Mouse (Mus musculus): ENCODE results near the gene Dpp3. TPM values are rescaled to one million over a fixed set of nuclear protein-coding genes. Genes with fewer than 3 reads are reported as not detected.
A peak's percentile ranks its signal among the peaks of the same experiment; 100 is the strongest.
"Not testable (repeated sequence)": the region's sequence is repeated elsewhere in the genome, so short reads cannot be mapped to it uniquely, and the experiment has no call there.

Dpp3 gene
- 10 to 100 TPM; 15.6 to 18.2 TPM for total RNA-seq (2021)
- long read RNA-seq, experiment 1, transcript Dpp3-201 (18 exons, 2,683 nt) = major isoform, 5 of 18 reads
- long read RNA-seq, experiment 1, partial matches to known transcripts = 6 of 18 reads
- long read RNA-seq, experiment 1, other reads (novel, unspliced or antisense) = 7 of 18 reads
- long read RNA-seq, experiment 2, transcript Dpp3-201 (18 exons, 2,683 nt) = major isoform, 6 of 12 reads
- long read RNA-seq, experiment 2, partial matches to known transcripts = 4 of 12 reads
- long read RNA-seq, experiment 2, other reads (novel, unspliced or antisense) = 2 of 12 reads

- peak; percentile 99 to 100 for DNase-seq
Observed at GRCm38 (mm10) chr19:4927904-4928531, at the start of gene Dpp3. Gene Dpp3, minus strand, starts transcription at chr19:4928287.

GRCm38 (mm10) chr19:4968236-4968635 is 40.1 kb upstream of the Dpp3 start:
- no peak for DNase-seq

GRCm38 (mm10) chr19:4961928-4962601 is 34.0 kb upstream of the Dpp3 start, which contains the start of gene Mrpl11:
Gene Mrpl11, plus strand, starts transcription at chr19:4962147.
- peak; percentile 93 to 96 for DNase-seq

- DNase-seq = not testable (repeated sequence)
Observed at GRCm38 (mm10) chr19:4948641-4949040, 20.6 kb upstream of the Dpp3 start.

GRCm38 (mm10) chr19:4945540-4945939 is 17.5 kb upstream of the Dpp3 start:
- no peak for DNase-seq

- no peak for DNase-seq
Observed at GRCm38 (mm10) chr19:4943253-4943588, 15.1 kb upstream of the Dpp3 start.

GRCm38 (mm10) chr19:4942551-4943252 is 14.6 kb upstream of the Dpp3 start, which contains the start of gene Peli3:
Gene Peli3, minus strand, starts transcription at chr19:4943127.
- DNase-seq = peak; percentile 86

GRCm38 (mm10) chr19:4937444-4938310 is 9.6 kb upstream of the Dpp3 start:
- DNase-seq = peak in 1 of 2 experiments; percentile 11

GRCm38 (mm10) chr19:4936896-4937295 is 8.8 kb upstream of the Dpp3 start:
- no peak for DNase-seq

- peak; percentile 47 to 49 for DNase-seq
Observed at GRCm38 (mm10) chr19:4928781-4929180, 694 bp upstream of the Dpp3 start.

GRCm38 (mm10) chr19:4925121-4925860 is 2.8 kb downstream of the Dpp3 start:
- DNase-seq = no peak

- no peak for DNase-seq
Observed at GRCm38 (mm10) chr19:4919652-4920051, 8.4 kb downstream of the Dpp3 start.

GRCm38 (mm10) chr19:4916827-4917226 is 11.3 kb downstream of the Dpp3 start:
- DNase-seq = no peak

- no peak for DNase-seq
Observed at GRCm38 (mm10) chr19:4915924-4916603, 12.0 kb downstream of the Dpp3 start.

- no peak for DNase-seq
Observed at GRCm38 (mm10) chr19:4909376-4909775, 18.7 kb downstream of the Dpp3 start.

- DNase-seq = no peak
Observed at GRCm38 (mm10) chr19:4908107-4908506, 20.0 kb downstream of the Dpp3 start.

- DNase-seq = peak; percentile 79 to 87
Observed at GRCm38 (mm10) chr19:4905979-4906794, 21.9 kb downstream of the Dpp3 start, which contains the start of gene Bbs1. Gene Bbs1, minus strand, starts transcription at chr19:4906628.

GRCm38 (mm10) chr19:4899888-4900287 is 28.2 kb downstream of the Dpp3 start:
- DNase-seq = no peak

- DNase-seq = no peak
Observed at GRCm38 (mm10) chr19:4898972-4899371, 29.1 kb downstream of the Dpp3 start.

Data from heart, adult 18-20 months (tissue).